Mouse (Mus musculus): ENCODE measurements around the gene Oat.
A peak's percentile ranks its signal among the peaks of the same experiment; 100 is the strongest.

Oat gene

GRCm38 (mm10) chr7:132589610-132590009, 13.4 kb upstream of the Oat start:
- DNase-seq, result no peak

- no peak for DNase-seq
Observed at GRCm38 (mm10) chr7:132587167-132587566, 11.0 kb upstream of the Oat start.

GRCm38 (mm10) chr7:132585695-132586491, 9.7 kb upstream of the Oat start:
- DNase-seq, result no peak

GRCm38 (mm10) chr7:132581441-132581840, 5.2 kb upstream of the Oat start:
- no peak for DNase-seq

- DNase-seq, result no peak
Observed at GRCm38 (mm10) chr7:132580511-132580910, 4.3 kb upstream of the Oat start.

GRCm38 (mm10) chr7:132576891-132577290, 693 bp upstream of the Oat start:
- no peak for DNase-seq

GRCm38 (mm10) chr7:132575623-132576022, 575 bp downstream of the Oat start:
- peak; percentile 92 for DNase-seq

- no peak for DNase-seq
Observed at GRCm38 (mm10) chr7:132574646-132575045, 1.6 kb downstream of the Oat start.

GRCm38 (mm10) chr7:132573205-132573604, 3.0 kb downstream of the Oat start:
- DNase-seq, result no peak

GRCm38 (mm10) chr7:132572738-132573137, 3.5 kb downstream of the Oat start:
- DNase-seq, result no peak

GRCm38 (mm10) chr7:132571481-132571880, 4.7 kb downstream of the Oat start:
- no peak for DNase-seq

- DNase-seq, result peak; percentile 14
Observed at GRCm38 (mm10) chr7:132570071-132570470, 6.1 kb downstream of the Oat start.

- DNase-seq, result peak; percentile 71
Observed at GRCm38 (mm10) chr7:132568817-132569216, 7.4 kb downstream of the Oat start.

- DNase-seq, result no peak
Observed at GRCm38 (mm10) chr7:132565831-132566230, 10.4 kb downstream of the Oat start.

- DNase-seq, result no peak
Observed at GRCm38 (mm10) chr7:132559138-132559766, 16.9 kb downstream of the Oat start.

- DNase-seq, result no peak
Observed at GRCm38 (mm10) chr7:132558141-132558736, 18.0 kb downstream of the Oat start.

GRCm38 (mm10) chr7:132556575-132556974, 19.6 kb downstream of the Oat start:
- no peak for DNase-seq

- DNase-seq, result no peak
Observed at GRCm38 (mm10) chr7:132555911-132556310, 20.3 kb downstream of the Oat start.

- DNase-seq, result no peak
Observed at GRCm38 (mm10) chr7:132554091-132554490, 22.1 kb downstream of the Oat start.

- peak; percentile 98 for DNase-seq
Observed at GRCm38 (mm10) chr7:132551351-132552126, 24.7 kb downstream of the Oat start.

GRCm38 (mm10) chr7:132547126-132547525, 29.1 kb downstream of the Oat start:
- DNase-seq, result no peak

- DNase-seq, result no peak
Observed at GRCm38 (mm10) chr7:132542427-132542826, 33.8 kb downstream of the Oat start.

GRCm38 (mm10) chr7:132541566-132541965, 34.6 kb downstream of the Oat start:
- no peak for DNase-seq
